Mouse (Mus musculus) adrenal gland, adult 18-20 months (tissue): ENCODE data around the gene Cited4. TPM values are rescaled to one million over a fixed set of nuclear protein-coding genes. Genes with fewer than 3 reads are reported as not detected.

Experiments
- DNase-seq, 2 experiments: peaks; one replicate each; pipeline ENCODE4 v3.0.0; 2021 to 2022; ENCODE audit warnings: low spot score in 2 of 2
- long read RNA-seq, 2 experiments: library from polyadenylated mRNA; stranded (forward); transcript quantifications; one replicate each; pipeline ENCODE4 v2.0.0; 2021
- total RNA-seq, 2 experiments: library from RNA; stranded (reverse); gene quantifications; 1 replicate in 1 of 2; 2 replicates in 1 of 2; pipeline ENCODE4 v1.2.3; 2021

The Cited4 gene
- 10 to 100 TPM; 15.2 to 24.0 TPM for total RNA-seq
- long read RNA-seq, experiment 1, transcript Cited4-201 (1 exons, 1,249 nt) = major isoform, 24 of 25 reads
- long read RNA-seq, experiment 1, partial matches to known transcripts = 0 of 25 reads
- long read RNA-seq, experiment 1, other reads (novel, unspliced or antisense) = 1 of 25 reads
- long read RNA-seq, experiment 2, transcript Cited4-201 (1 exons, 1,249 nt) = major isoform, 18 of 18 reads
- long read RNA-seq, experiment 2, partial matches to known transcripts = 0 of 18 reads
- long read RNA-seq, experiment 2, other reads (novel, unspliced or antisense) = 0 of 18 reads

DNA sequence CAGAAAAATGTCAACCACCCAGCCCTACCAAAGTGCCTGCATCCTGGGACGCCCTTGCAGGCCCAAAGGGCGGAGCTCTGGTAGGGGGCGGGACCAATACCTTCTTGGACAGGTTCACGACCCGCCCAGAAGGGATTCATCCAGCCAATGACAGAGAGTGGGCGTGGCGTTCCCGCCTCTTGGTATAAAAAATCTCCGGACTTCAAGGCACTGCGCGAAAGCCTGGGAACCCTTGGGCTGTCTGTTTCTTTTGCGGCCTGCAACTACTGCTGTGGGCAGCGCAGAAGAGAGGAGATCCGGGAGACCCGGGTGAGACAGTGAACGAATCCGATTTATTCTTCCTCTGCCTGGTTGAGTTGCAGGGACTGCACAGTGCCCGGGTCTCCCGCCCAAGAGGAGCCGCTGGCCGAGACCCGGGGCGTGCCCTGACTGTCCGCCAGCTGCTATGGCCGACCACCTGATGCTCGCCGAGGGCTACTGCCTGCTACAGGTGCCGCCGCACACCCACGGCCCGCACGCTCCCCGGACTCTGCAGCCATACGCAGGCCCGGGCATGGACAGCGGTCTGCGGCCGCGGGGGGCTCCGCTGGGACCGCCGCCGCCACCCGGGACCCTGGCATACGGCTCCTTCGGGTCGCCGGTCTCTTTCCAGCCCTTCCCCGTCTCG, at the start of gene Cited4:
TSS of gene Cited4 (plus strand) at position 215 of the 667 bp plus-strand sequence.
- DNase-seq = peak; percentile 80 to 91

DNA sequence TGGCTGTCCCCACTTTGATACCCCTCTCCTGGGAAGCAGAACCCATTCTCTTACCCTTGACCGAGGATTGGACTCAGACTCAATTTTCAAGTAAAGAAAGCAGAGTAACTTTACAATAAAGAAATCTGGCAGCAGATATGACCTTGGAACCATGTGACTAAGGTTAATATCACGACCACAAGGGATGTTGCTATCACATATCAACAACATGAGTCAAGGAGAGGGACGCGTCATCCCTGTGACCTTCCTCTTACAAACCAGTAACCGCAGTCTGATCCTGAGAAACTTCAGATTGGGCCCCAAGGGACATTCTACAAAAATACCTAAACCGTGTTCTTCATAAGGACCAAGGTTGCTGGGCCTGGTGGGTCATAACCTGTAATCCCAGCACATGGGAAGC, 38.6 kb upstream of the Cited4 start:
- DNase-seq = peak in 1 of 2 experiments; percentile 45

DNA sequence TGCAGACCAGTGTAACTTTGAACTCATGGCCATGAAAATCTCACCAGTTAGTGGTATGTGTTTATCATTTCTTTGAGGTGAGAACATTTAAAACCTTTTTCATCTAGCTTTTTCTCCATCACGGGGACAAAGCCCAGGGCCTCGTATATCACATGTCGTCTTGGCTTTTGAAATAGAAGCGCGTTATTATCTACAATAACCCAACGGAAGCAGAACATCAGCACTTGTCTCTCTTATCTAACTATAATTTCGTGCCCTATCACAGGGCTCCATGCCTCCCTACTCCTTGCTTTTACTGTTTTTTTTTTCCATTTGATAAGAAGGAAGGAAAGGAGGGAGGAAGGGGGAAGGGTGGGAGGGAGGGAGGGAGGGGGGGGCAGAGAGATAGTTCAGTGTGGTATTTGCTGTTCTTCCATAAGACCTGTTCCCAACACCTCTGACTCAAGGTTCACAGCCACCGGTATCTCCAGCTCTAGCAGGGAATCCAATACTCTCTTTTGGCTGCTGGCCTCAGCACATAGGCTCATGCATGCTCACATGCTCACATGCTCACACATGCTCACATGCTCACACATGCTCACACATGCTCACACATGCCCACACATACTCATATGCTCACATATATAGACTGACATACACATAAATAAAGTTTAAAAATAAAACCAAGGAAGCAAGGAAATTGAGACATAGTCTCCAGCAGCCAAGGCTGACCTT, 36.0 kb upstream of the Cited4 start:
- no peak for DNase-seq

DNA sequence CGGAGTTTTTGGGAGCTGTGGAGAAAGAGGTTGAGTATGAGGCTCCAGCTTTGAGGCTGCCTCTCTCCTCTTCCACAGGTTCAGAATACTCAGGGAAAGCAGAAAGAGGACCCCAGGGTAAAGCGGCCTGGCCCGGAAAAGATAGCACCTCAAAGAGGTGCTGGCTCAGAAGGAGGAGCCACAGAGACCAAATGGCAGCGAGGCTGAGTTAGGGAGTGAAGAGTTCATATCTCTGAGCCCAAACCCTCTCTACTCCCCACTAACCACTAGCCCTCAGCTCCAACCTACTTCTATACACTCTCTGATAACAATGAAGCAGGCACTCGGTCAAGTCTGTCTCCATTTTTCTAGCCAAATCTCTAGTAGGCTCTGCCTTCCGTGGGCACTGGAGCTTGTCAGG, 34.5 kb upstream of the Cited4 start:
- no peak for DNase-seq

DNA sequence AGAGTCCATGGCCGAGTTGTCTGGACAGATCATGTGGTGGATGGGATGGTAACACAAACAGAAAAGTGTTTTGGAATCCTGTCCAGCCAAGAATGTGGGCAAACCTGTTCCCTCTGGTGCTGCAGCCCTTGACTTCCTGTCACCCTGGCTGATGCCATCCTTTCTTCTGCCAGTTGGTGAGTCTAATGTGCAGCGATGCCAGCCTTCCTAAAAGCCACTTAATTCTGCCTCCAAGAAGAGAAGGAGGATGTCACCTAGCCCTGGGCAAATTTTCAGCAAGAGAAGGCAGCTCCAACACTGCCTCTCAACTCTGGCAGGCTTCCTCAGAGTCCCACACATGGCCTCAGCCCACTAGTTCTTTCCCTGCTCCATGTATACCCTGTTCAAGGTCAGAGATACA, 31.0 kb upstream of the Cited4 start:
- DNase-seq = no peak

DNA sequence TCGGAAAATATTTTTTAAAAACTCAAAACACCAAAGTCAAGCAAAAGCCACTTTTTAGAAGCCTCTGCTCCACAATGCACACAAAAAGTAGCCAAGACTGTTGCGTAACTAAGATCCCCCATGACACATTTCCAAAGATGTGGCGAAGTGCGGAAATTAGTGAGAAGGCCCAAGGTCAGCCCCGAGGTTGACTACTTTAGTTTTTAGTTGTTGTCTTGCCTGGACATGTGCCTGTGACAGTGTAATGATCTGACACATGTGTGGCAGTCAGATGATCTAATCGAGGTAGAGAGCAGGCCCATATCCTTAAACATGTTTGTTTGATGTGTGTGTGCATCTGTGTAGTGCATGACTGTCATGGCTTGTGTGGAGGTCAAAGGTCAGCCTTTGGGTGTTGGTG, 24.4 kb upstream of the Cited4 start:
- no peak for DNase-seq

DNA sequence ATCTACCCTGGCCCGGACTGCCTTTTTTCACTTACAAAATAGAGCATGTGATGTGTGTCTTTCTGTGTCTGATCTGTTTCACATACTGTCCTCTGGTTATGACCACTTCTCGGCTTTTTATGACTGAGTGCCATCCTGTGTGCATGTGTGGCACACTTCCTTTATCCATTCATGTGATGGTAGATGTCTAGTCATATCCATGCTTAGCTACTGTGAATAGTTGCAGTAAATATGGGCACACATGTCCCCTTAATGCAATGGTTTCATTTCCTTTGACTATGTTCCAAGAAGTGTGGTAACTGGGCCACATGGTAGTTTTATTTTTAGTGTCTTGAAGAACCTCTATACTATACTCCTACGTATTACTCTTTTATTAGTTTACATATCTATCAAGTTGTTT, 22.5 kb upstream of the Cited4 start:
- DNase-seq = no peak

DNA sequence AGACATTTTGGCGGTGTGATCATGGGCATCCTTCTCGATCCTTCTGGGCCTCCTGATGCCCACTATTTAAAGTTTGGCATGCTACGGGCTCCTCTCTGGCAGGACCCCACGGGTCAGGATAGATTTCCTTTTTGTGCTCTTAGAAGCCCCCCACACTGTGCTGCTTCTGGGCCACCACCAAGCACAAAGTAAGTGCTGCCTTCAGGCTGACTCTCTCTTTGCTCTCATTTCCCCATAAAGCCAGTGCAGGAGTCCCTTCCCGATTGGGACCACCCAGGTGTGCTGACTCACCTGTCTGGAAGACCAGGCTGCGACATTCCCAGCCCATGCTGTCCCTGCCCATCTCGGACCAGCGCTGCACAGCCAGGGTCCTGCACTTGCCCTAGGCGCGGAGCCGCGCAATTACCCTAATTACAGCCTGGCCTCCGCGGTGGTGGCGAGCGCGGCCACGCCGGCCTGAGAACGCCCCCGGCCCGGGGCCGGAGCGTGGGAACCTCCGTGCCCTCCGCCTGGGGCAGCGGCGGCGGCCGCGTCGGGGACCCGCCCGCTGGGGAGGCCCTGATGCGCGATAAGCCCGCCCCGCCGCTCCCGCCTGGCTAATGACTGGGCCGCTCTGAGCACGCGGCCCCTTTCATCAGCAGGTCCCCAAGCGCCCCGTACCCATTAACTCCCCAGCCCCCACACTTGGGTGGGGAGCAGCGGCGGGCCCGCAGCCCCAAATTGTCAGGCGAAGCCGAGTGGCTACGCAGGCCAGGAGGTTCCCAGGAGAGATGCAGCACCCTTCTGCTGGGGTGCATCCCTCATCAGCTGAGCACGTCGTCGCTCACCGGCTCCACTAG, 16.8 kb upstream of the Cited4 start:
- DNase-seq = peak in 1 of 2 experiments; percentile 34

DNA sequence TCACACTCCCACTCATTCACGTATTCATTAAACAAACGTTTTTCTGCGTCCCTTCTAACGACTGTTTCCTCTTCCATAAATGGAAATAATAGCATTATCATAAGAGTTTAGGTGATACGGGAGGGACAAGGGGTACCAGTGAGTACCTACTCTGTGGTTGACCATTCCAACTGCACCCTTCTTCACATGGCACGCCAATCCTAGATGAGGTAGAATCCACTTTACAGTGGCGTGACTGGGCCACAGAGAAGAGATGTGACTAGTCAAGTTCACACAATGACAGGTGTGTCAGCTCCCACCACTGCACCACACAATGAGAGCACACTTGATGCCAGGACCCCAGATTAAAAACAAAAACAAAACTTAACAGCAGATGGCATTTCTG, 16.2 kb upstream of the Cited4 start:
- DNase-seq = no peak

DNA sequence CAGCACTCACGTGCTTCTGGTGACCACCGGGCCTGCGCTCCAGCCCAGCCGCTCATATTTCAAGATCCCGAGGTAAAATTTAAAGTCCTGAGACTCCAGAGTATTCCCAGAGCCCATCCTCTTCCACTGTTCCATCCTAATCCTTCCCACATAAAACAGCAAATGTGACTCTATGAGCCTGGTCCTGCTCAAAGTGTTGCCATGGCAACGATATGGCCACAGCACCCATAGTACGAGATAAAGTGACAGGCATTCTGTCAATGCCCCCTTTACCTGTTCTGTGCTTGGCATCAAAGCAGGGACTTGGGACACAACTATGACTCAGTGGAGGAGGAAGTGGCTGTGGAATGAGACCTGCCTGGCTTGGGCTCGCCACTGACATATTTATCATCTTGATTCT, 10.5 kb upstream of the Cited4 start:
- DNase-seq = no peak

DNA sequence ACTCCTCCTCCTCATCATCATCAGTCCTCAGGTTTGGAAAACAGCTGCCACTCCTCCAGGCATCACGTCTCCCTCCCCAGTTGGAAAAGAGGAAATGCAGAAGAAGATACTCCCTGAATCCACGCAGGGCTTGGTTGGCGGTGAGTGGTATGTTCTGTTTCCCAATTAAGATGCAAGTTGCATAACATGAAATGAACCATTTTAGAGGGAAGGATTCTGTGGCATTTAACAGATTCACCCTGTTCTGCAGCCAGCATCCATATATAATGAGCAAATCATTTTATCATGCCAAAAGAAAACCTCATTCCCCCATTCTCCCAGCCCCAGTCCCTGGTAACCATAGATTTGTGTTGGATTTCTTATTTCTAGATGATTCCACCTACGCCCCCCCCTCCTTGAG, 5.9 kb upstream of the Cited4 start:
- no peak for DNase-seq

DNA sequence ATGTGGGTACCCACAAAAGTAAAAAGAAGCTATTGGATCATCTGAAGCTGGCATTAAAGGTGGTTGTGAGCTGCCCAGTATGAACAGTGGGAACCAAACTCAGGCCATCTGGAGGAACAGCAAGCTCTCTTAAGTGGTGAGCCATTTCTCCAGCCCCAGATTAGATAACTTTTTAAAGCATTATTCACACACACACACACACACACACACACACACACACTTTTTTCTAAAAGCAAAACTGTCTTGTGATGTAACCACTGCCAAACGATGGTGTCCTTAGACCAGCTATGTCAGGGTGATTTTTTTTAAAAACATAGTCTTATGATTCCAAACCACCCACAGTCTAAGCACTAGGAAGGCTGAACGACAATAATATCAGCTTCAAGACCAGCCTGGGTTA, 1.8 kb upstream of the Cited4 start:
- no peak for DNase-seq

DNA sequence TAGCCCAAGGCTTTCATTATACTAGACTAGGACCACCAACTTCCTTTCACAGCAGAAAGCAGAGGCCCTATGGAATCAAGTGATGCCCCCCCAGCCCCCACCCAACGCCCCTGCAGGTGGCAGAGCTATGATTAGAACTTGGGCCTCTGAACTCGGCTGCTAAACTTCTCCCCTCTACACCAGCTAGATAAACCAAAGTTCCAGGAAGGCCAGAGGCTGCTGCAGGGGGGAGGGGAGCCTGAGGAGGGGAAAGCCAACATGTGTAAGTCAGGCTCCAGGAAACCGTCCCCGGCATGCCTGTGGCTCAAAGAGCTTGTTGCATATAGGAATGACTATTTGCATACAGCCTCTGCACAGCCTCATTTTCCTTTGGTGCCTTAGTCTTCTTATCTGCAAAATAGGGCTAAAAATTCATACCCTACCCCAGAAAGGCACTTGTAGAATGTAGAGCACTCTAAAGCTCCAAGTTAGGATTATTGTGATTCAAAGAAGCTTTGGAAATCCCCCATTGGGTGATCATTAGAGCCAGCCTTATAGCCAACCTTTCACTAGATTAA, 1.1 kb upstream of the Cited4 start:
- DNase-seq = no peak

DNA sequence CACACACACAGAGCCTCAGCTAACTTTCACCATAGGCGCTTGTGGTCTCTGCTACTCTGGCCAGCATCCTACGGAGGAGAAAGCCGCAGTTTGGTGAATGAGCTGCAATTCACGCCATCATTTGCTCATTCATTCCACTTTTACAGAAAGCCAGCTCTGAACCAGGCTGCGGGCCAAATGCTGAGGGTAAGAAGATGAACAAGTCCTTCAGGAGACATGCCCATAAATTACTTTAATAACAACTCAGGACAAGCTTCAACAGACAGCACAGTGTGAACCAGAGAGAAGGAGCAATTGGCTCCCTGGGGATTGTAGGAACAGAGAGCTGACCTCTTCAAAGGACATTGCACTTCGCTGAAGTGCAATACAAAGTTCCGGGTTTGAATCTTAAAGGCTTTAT, 590 bp upstream of the Cited4 start:
- DNase-seq = peak in 1 of 2 experiments; percentile 21

DNA sequence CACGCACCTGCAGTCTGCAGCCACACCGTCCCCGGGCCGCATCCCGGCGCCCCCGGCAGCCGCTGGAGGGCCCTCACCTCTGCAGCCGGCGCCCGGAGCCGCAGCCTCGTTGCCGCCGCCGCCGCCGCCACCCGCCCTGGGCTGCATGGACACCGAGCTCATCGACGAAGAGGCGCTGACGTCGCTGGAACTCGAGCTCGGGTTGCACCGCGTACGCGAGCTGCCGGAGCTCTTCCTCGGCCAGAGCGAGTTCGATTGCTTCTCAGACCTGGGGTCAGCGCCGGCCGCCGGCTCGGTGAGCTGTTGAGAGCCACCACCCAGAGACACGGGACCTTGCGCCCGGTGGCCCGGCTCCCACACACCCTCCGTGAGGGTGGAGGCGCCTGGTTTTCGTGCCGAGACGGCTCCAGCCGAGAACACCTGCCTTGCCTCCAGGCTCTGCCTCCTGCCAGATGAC, 701 bp downstream of the Cited4 start:
- peak; percentile 54 to 60 for DNase-seq

DNA sequence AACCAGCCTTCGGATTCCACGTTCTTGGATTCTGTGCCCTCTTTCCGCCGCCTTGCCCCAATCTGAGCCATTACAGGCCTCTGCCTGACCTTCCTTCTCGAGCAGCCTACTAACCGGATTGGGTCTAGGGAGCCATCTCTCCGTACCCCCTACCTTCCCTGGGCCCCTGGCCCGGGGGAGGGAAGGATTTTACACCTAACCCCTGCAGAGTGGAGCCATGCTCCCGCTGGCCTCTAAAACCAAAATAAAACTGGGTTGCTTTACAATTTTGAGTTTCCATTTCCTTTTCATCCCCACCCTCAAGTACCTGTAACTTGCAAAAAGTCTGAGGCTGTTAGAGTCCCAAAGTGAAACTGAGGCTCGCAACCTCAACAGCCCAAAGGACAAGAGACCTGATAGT, 1.2 kb downstream of the Cited4 start:
- no peak for DNase-seq

DNA sequence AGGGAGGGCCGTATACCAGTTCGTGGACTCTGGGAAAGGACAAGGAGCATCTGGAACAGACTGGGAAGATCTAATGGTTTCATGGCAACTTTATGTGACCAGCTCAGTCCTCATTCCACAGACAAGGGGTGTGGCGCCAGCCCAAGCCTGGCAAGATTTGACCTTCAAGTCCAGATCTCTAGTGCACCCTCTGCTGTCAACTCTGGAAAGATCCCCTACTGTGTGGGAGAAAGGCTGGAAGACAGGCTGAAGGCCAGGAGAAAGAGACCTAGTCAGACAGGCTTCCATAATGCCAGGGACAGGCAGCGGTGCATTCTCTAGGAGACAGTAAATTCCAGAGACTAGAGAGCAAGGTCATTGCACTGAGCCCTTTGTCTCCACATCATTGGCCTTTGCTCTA, 2.2 kb downstream of the Cited4 start:
- no peak for DNase-seq

DNA sequence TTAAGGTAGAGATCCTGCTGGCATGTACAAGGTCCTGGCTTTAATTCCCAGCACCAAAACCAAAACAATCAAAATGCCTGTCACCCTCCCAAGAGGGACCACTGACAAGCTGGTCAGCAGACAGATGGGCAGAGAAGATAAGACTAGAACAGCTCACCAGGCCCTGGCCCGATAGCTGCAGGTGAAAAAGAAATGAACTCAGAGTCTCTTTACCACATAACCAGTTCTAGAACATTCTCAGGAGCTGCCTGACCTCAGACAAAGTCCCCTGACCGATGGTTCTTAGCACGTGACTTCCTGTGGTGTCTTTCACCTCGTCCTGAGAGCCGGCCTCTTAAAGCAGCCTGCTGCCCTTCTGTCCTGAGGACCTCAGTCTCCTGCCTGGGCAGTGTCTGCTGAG, 3.2 kb downstream of the Cited4 start:
- no peak for DNase-seq

DNA sequence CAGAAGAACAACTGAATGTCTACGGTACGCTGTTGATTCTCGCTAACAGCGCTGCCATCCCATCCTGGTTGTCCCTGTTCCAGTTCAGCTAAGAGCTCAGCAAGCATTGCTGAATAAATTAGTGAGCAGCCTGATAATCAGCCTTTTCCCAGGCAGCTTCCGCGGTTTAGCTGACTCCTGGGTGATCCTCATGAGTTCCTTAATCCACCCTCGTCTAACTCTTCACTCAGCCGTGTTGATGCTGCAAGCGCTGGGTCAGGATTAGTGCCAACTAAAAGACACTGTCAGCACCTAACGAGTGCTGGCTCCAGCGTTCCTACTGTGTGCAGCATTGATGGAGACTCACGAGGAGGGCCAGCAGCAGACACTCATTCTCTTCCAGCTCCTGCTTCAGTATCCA, 4.7 kb downstream of the Cited4 start:
- no peak for DNase-seq

DNA sequence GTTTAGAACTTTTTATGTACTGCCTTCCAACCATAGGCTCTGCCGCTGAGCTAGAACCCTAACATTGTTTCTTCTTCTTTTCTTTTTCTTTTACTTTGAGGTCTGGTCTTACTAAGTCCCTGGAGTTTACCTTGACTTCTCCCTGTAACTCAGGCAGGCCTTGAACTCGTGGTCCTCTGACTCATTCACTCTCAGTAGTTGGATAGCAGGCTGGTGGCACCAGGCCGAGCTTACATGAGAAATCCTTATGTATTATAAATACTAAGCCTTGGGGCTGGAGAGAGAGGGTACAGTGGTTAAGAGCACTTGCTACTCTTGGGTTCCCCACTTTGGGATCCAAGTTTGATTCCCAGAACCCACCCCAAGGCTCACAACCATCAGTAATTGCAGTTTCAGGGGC, 7.2 kb downstream of the Cited4 start:
- peak; percentile 38 to 54 for DNase-seq
